Mouse (Mus musculus): ENCODE measurements around the gene Rom1. TPM values are rescaled to one million over a fixed set of nuclear protein-coding genes. Genes with fewer than 3 reads are reported as not detected.
"Not testable (repeated sequence)": the region's sequence is repeated elsewhere in the genome, so short reads cannot be mapped to it uniquely, and the experiment has no call there.

The Rom1 gene
- 3.1 and 3.8 TPM in 2 replicates for polyA plus RNA-seq (2016; fragmentation: Nextera tagmentation; extraction: Ambion mirVana)

- H3K27me3 ChIP-seq (replicated peaks; ENCODE audit: low read depth, poor library complexity, severe bottlenecking) = no peaks in the 10 kb centered on the region
- H3K4me1 ChIP-seq = peaks cover 28% of the 10 kb centered on the region
- under 1% methylated on average over 73 of the region's 74 CpGs for WGBS
- peak within 1 kb of the TSS; percentile 89 for H3K4me3 ChIP-seq
- no peaks in the 10 kb centered on the region for H3K9me3 ChIP-seq
- DNase-seq (ENCODE audit: low spot score) = peak; percentile 84
- H3K36me3 ChIP-seq (replicated peaks) = peaks cover 63% of the 10 kb centered on the region
- peak within 1 kb of the TSS; percentile 91 for H3K27ac ChIP-seq (replicated peaks)
These were observed at the start of gene Rom1, which contains the start of gene Eml3 for GRCm38 (mm10) chr19:8929224-8930088. Gene Rom1, minus strand, starts transcription at chr19:8929356. Gene Eml3, plus strand, starts transcription at chr19:8929552.

GRCm38 (mm10) chr19:8976535-8976934 is 47.4 kb upstream of the Rom1 start:
- Histone ChIP-seq H3K4me1 (peaks cover 3% of the 10 kb centered on the region; the same call in 1 of the 2 replicates), H3K9me3 (no peaks in the 10 kb centered on the region), H3K27me3 (replicated peaks; ENCODE audit: low read depth, poor library complexity, severe bottlenecking) (no peaks in the 10 kb centered on the region), H3K27ac (replicated peaks) (no peak overlapping the region), H3K36me3 (replicated peaks) (peaks cover 98% of the 10 kb centered on the region), H3K4me3 (no peak overlapping the region)
- WGBS = 43% methylated on average over 3 of the region's 3 CpGs
- peak; percentile 74 for DNase-seq (ENCODE audit: low spot score)

- Histone ChIP-seq H3K9me3 (no peaks in the 10 kb centered on the region), H3K4me1 (peaks cover 3% of the 10 kb centered on the region; the same call in 1 of the 2 replicates), H3K27me3 (replicated peaks; ENCODE audit: low read depth, poor library complexity, severe bottlenecking) (no peaks in the 10 kb centered on the region), H3K36me3 (replicated peaks) (peaks cover 100% of the 10 kb centered on the region), H3K27ac (replicated peaks) (no peak overlapping the region), H3K4me3 (no peak overlapping the region)
- WGBS = 97% methylated on average over 2 of the region's 2 CpGs
- no peak for DNase-seq (ENCODE audit: low spot score)
These were observed 46.3 kb upstream of the Rom1 start for GRCm38 (mm10) chr19:8975491-8975890.

- Histone ChIP-seq H3K27ac (replicated peaks) (no peak overlapping the region), H3K9me3 (no peaks in the 10 kb centered on the region), H3K4me1 (peaks cover 3% of the 10 kb centered on the region; the same call in 1 of the 2 replicates), H3K36me3 (replicated peaks) (peaks cover 100% of the 10 kb centered on the region), H3K27me3 (replicated peaks; ENCODE audit: low read depth, poor library complexity, severe bottlenecking) (no peaks in the 10 kb centered on the region), H3K4me3 (no peak overlapping the region)
- WGBS = 81% methylated on average over 1 of the region's 1 CpGs
- no peak for DNase-seq (ENCODE audit: low spot score)
These were observed 45.5 kb upstream of the Rom1 start for GRCm38 (mm10) chr19:8974638-8975037.

GRCm38 (mm10) chr19:8972491-8972890 is 43.3 kb upstream of the Rom1 start:
- not testable (repeated sequence) for DNase-seq (ENCODE audit: low spot score)

GRCm38 (mm10) chr19:8967893-8968292 is 38.7 kb upstream of the Rom1 start:
- Histone ChIP-seq H3K4me1 (peaks cover 24% of the 10 kb centered on the region), H3K27me3 (replicated peaks; ENCODE audit: low read depth, poor library complexity, severe bottlenecking) (no peaks in the 10 kb centered on the region), H3K4me3 (peak overlapping the region; percentile 91), H3K36me3 (replicated peaks) (peaks cover 79% of the 10 kb centered on the region), H3K9me3 (no peaks in the 10 kb centered on the region), H3K27ac (replicated peaks) (peak overlapping the region; percentile 88)
- DNase-seq (ENCODE audit: low spot score) = no peak
- WGBS = 8% methylated on average over 9 of the region's 9 CpGs

More at GRCm38 (mm10) chr19:8972491-8972890, 43.3 kb upstream of the Rom1 start:
- not testable (repeated sequence) for H3K9me3 ChIP-seq; H3K27me3 ChIP-seq (replicated peaks; ENCODE audit: low read depth, poor library complexity, severe bottlenecking); H3K27ac ChIP-seq (replicated peaks); H3K4me3 ChIP-seq
- Histone ChIP-seq H3K36me3 (replicated peaks) (peaks cover 91% of the 10 kb centered on the region), H3K4me1 (peaks cover 13% of the 10 kb centered on the region; the same call in 1 of the 2 replicates)
- 89% methylated on average over 8 of the region's 8 CpGs for WGBS

GRCm38 (mm10) chr19:8967373-8967743 is 38.2 kb upstream of the Rom1 start:
- Histone ChIP-seq H3K27me3 (replicated peaks; ENCODE audit: low read depth, poor library complexity, severe bottlenecking) (no peaks in the 10 kb centered on the region), H3K27ac (replicated peaks) (peak overlapping the region; percentile 88), H3K9me3 (no peaks in the 10 kb centered on the region), H3K36me3 (replicated peaks) (peaks cover 79% of the 10 kb centered on the region), H3K4me1 (peaks cover 24% of the 10 kb centered on the region), H3K4me3 (peak overlapping the region; percentile 91)
- WGBS = under 1% methylated on average over 8 of the region's 8 CpGs
- no peak for DNase-seq (ENCODE audit: low spot score)

GRCm38 (mm10) chr19:8966590-8967372 is 37.6 kb upstream of the Rom1 start, which contains the start of gene Eef1g:
Gene Eef1g, plus strand, starts transcription at chr19:8967041.
- H3K36me3 ChIP-seq (replicated peaks) = peaks cover 79% of the 10 kb centered on the region
- peak within 1 kb of the TSS; percentile 88 for H3K27ac ChIP-seq (replicated peaks)
- no peaks in the 10 kb centered on the region for H3K27me3 ChIP-seq (replicated peaks; ENCODE audit: low read depth, poor library complexity, severe bottlenecking)
- WGBS = under 1% methylated on average over 52 of the region's 52 CpGs
- H3K9me3 ChIP-seq = no peaks in the 10 kb centered on the region
- H3K4me3 ChIP-seq = peak within 1 kb of the TSS; percentile 91
- peak; percentile 100 for DNase-seq (ENCODE audit: low spot score)
- peaks cover 24% of the 10 kb centered on the region for H3K4me1 ChIP-seq

- H3K4me3 ChIP-seq = peak overlapping the region; percentile 91
- no peaks in the 10 kb centered on the region for H3K27me3 ChIP-seq (replicated peaks; ENCODE audit: low read depth, poor library complexity, severe bottlenecking)
- peak overlapping the region; percentile 88 for H3K27ac ChIP-seq (replicated peaks)
- H3K36me3 ChIP-seq (replicated peaks) = peaks cover 79% of the 10 kb centered on the region
- WGBS = 48% methylated on average over 5 of the region's 5 CpGs
- H3K9me3 ChIP-seq = no peaks in the 10 kb centered on the region
- H3K4me1 ChIP-seq = peaks cover 24% of the 10 kb centered on the region
- no peak for DNase-seq (ENCODE audit: low spot score)
These were observed 37.0 kb upstream of the Rom1 start for GRCm38 (mm10) chr19:8966198-8966589.

GRCm38 (mm10) chr19:8965771-8966170 is 36.6 kb upstream of the Rom1 start:
- peaks cover 24% of the 10 kb centered on the region for H3K4me1 ChIP-seq
- H3K36me3 ChIP-seq (replicated peaks) = peaks cover 79% of the 10 kb centered on the region
- WGBS = 78% methylated on average over 8 of the region's 8 CpGs
- no peak for DNase-seq (ENCODE audit: low spot score)
- no peaks in the 10 kb centered on the region for H3K27me3 ChIP-seq (replicated peaks; ENCODE audit: low read depth, poor library complexity, severe bottlenecking)
- no peaks in the 10 kb centered on the region for H3K9me3 ChIP-seq
- peak overlapping the region; percentile 91 for H3K4me3 ChIP-seq
- H3K27ac ChIP-seq (replicated peaks) = peak overlapping the region; percentile 88

- peaks cover 79% of the 10 kb centered on the region for H3K36me3 ChIP-seq (replicated peaks)
- H3K4me3 ChIP-seq = peak overlapping the region; percentile 91
These were observed 35.9 kb upstream of the Rom1 start for GRCm38 (mm10) chr19:8965075-8965474.

GRCm38 (mm10) chr19:8962256-8962655 is 33.1 kb upstream of the Rom1 start:
- Histone ChIP-seq H3K4me1 (peaks cover 14% of the 10 kb centered on the region), H3K27ac (replicated peaks) (no peak overlapping the region), H3K27me3 (replicated peaks; ENCODE audit: low read depth, poor library complexity, severe bottlenecking) (no peaks in the 10 kb centered on the region), H3K9me3 (no peaks in the 10 kb centered on the region), H3K36me3 (replicated peaks) (peaks cover 90% of the 10 kb centered on the region), H3K4me3 (no peak overlapping the region)
- DNase-seq (ENCODE audit: low spot score) = no peak
- 89% methylated on average over 2 of the region's 2 CpGs for WGBS

More at GRCm38 (mm10) chr19:8965075-8965474, 35.9 kb upstream of the Rom1 start:
- 89% methylated on average over 11 of the region's 11 CpGs for WGBS
- Histone ChIP-seq H3K4me1 (peaks cover 24% of the 10 kb centered on the region), H3K9me3 (no peaks in the 10 kb centered on the region), H3K27me3 (replicated peaks; ENCODE audit: low read depth, poor library complexity, severe bottlenecking) (no peaks in the 10 kb centered on the region), H3K27ac (replicated peaks) (peak overlapping the region; percentile 88; the same call in 1 of the 2 replicates)
- no peak for DNase-seq (ENCODE audit: low spot score)

Measured in embryonic facial prominence, embryonic 10.5 days (tissue).